Mouse (Mus musculus) urinary bladder, postnatal 10 days (tissue): ENCODE data around the gene Commd1.

Experiments
- DNase-seq: peaks from one replicate; pipeline ENCODE4 v3.0.0; 2022; ENCODE audit warnings: low spot score

The Commd1 gene

GRCm38 (mm10) chr11:22989786-22990185 lies 7.6 kb upstream of the Commd1 start:
- DNase-seq = no peak

DNA sequence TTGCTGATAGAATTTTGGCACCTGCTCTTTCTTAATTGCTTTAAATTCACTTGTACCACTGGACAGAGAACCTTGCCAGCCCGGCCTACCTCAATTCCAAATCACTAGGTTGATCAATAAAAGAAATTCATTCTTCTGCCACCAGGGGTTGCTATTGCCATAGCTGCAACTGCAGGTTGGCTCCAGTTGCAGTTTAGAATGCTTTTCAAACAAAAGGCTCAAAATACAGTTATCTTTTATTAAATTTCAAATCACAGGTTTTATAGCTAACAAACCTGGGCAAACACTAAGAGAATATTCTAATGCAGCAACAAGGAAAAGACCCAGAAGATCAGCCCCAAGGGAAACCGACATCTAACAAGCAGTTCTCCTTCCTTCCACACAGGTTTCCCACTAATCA lies 5.2 kb upstream of the Commd1 start:
- no peak for DNase-seq

GRCm38 (mm10) chr11:22985510-22985909 lies 3.3 kb upstream of the Commd1 start:
- no peak for DNase-seq

- DNase-seq = no peak
These were observed 664 bp upstream of the Commd1 start for GRCm38 (mm10) chr11:22982846-22983245.

GRCm38 (mm10) chr11:22981543-22981950 lies 635 bp downstream of the Commd1 start:
- DNase-seq = no peak

GRCm38 (mm10) chr11:22981041-22981440 lies 1.1 kb downstream of the Commd1 start:
- DNase-seq = no peak

GRCm38 (mm10) chr11:22979221-22979620 lies 3.0 kb downstream of the Commd1 start:
- DNase-seq = no peak

GRCm38 (mm10) chr11:22978711-22979110 lies 3.5 kb downstream of the Commd1 start:
- no peak for DNase-seq

DNA sequence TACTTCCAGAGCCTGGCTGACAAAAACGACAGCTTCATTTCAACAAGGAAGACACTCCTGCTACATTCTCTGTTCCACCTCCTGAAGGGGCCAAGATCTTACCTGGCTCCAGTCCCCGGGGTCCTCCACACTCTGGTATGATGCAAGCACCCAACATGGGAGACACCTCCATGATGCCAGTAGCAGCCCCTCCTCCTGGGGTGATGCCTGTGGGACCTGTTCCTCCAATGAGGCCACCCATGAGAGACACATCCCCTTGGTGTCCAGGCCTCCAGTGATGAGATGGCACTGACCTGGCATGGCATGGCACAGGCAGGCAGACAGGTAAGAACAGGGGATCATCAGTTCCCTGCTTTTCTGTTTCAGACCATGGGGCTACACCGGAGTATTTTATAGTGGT lies 4.0 kb downstream of the Commd1 start:
- DNase-seq = no peak

GRCm38 (mm10) chr11:22973599-22973998 lies 8.6 kb downstream of the Commd1 start:
- no peak for DNase-seq

- DNase-seq = peak; percentile 30
These were observed 9.2 kb downstream of the Commd1 start for GRCm38 (mm10) chr11:22972746-22973526.

DNA sequence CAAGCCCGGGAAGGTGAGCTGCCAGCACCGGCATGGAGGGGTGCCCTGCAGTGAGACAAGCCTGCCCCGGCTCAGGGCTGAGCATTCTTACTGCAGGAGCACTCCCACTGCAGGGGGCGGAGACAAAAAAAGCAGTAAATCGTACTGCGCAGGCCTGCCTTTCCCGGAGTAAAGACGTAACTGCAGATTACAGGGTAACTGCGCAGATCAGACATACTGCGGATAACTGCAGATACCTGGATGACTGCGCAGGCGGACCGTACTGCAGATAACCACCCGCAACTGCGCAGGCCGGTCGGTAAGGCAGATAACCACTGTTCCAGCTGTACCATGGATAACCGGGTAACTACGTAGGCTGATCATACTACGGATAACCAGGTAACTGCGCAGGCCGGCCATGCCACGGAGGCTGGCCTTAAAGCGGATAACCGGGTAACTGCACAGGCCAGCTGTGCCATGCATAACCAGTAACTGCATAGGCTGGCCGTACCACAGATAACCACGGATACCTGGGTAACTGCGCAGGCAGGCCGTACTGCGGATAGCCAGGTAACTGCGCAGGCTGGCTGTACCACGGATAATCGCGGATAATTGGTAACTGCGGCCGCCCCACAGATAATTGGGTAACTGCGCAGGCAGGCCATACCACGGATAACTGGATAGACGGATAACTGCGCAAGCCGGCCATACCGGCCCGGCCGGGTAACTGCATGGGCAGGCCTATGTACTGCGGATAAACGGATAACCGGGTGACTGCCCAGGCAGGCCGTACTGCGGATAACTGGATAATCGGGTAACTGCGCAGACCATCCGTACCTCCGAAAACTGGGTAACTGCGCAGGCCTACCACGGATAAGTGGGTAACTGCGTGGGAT lies 10.1 kb downstream of the Commd1 start, which contains the start of gene Zrsr1:
Gene Zrsr1, plus strand, starts transcription at position 171 of the 875 bp plus-strand sequence.
- no peak for DNase-seq

DNA sequence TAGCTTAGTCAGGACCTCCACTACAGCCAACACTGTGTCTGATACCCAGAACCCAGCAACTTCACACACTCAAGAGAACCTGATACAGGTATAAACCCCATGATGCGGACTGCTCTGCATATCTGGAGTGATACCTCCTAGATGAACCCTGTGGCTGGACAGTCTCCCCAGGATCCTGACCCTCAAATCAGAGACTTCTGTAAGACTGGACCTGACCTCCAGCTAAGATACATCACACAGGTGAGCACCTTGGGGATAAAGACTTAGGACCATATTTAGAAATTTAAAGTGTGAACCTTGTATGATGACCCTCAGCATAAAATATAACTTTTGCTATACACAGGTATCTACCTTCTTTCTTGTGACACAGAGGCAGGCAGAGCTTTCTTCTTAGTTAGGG lies 11.6 kb downstream of the Commd1 start:
- DNase-seq = no peak

- no peak for DNase-seq
These were observed 12.7 kb downstream of the Commd1 start for GRCm38 (mm10) chr11:22969486-22969885.

- DNase-seq = no peak
These were observed 16.7 kb downstream of the Commd1 start for GRCm38 (mm10) chr11:22965503-22965902.

DNA sequence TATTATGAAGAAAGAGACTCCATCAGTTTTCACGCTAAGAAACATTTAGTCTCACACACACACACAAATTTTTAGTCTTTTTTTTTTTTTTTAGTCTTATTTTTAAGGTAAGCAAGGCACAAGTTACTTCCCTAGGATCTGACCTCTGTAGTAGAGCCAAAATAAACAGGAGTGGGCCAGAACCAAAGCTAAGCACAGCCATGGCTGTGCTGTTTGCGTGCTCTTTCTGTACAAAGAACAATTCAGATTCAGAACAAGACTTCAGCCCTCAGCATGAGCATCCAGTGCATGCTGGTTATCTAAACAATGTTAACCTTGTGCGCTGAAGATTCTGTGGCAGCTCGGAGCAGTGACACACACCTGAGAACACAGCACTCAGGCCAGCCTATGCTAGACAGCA lies 17.8 kb downstream of the Commd1 start:
- DNase-seq = no peak

DNA sequence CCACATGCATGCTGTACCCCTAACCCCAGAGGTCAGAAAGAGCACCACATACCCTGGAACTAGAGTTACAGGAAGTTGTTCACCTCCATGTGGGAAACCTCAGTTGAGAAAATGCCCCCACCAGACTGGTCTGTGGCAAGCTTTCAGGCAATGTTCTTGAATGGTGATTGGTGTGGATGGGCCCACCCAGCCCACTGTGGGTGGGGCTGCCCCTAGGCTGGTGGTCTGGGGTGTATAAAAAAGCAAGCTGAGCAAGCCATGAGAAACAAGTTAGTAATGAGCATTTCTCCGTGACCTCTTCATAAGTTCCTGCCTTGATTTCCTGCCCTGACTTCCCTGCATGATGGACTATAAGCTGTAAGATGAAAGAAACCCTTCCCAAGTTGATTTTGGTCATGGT lies 20.1 kb downstream of the Commd1 start:
- DNase-seq = no peak

DNA sequence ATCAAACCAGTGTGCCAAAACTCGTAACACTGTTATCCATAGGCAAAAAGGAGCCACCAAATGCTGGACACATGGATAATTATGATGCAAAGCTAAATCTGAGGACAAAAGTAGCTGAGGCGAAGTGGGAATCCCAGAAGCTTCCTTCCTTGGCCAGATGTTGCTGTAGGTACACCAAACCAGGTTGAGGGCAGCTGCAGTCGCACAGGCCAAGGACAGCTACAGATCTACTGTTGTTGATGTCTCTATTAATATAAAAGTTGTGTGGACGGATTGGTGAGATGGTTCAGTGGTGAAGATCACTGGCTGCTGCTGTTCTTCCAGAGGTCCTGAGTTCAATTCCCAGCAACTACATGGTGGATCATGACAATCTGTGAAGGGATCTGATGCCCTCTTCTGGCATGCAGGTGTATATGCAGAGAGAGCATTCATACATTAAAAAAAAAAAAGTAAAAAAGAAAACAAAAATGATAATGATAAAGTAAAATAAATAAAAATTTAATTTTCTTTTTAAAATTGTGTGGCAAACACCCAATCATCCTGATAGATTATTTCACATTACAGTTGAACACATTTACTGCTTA lies 24.3 kb downstream of the Commd1 start:
- DNase-seq = no peak

GRCm38 (mm10) chr11:22956830-22957229 lies 25.4 kb downstream of the Commd1 start:
- DNase-seq = no peak

- no peak for DNase-seq
These were observed 25.8 kb downstream of the Commd1 start for GRCm38 (mm10) chr11:22956346-22956745.

- no peak for DNase-seq
These were observed 29.5 kb downstream of the Commd1 start for GRCm38 (mm10) chr11:22952668-22953067.

- no peak for DNase-seq
These were observed 32.1 kb downstream of the Commd1 start for GRCm38 (mm10) chr11:22950131-22950530.

- no peak for DNase-seq
These were observed 33.1 kb downstream of the Commd1 start for GRCm38 (mm10) chr11:22949101-22949500.
